Mouse (Mus musculus) embryonic facial prominence, embryonic 11.5 days (tissue): ENCODE results near the gene Ces3a. TPM values are rescaled to one million over a fixed set of nuclear protein-coding genes. Genes with fewer than 3 reads are reported as not detected.

Experiments
- ATAC-seq: fragments of 200-750 bp; cut with Nextera tagmentation; replicated peaks from 2 replicates; pipeline ENCODE4 v1.8.0; 2017; ENCODE audit warnings: low read depth; ENCODE audit not compliant: insufficient number of reproducible peaks, low FRiP score, low TSS enrichment
- DNase-seq: peaks from one replicate; pipeline ENCODE4 v3.0.0-alpha.2; 2015; ENCODE audit warnings: low spot score
- H3K27ac ChIP-seq: fragments of 300-500 bp; sonication (generic); replicated peaks from 2 replicates; pipeline ENCODE4 v1.5.1; 2014; ENCODE audit warnings: mild to moderate bottlenecking, low read depth, low read length, control low read depth
- H3K27me3 ChIP-seq: fragments of 300-500 bp; sonication (generic); 2 replicates; pipeline ENCODE4 v1.6.1; 2014; ENCODE audit warnings: mild to moderate bottlenecking, low read length, moderate library complexity, mixed read lengths; ENCODE audit not compliant: control insufficient read depth, insufficient read depth
- H3K36me3 ChIP-seq: fragments of 300-500 bp; sonication (generic); replicated peaks from 2 replicates; pipeline ENCODE4 v1.6.1; 2014; ENCODE audit warnings: low read depth, mild to moderate bottlenecking, low read length, moderate library complexity, mixed read lengths; ENCODE audit not compliant: control insufficient read depth, insufficient read depth
- H3K4me1 ChIP-seq: fragments of 300-500 bp; sonication (generic); 2 replicates; pipeline ENCODE4 v1.6.1; 2014; ENCODE audit warnings: low read length, mixed read lengths; ENCODE audit not compliant: control insufficient read depth, insufficient read depth
- H3K4me2 ChIP-seq: fragments of 300-500 bp; sonication (generic); 2 replicates; pipeline ENCODE4 v1.6.1; 2014; ENCODE audit warnings: low read depth, mild to moderate bottlenecking, control low read depth, low read length, moderate library complexity
- H3K4me3 ChIP-seq: fragments of 300-500 bp; sonication (generic); 2 replicates; pipeline ENCODE4 v1.5.1; 2014; ENCODE audit warnings: low read depth, low read length, control low read depth
- H3K9ac ChIP-seq: fragments of 300-500 bp; sonication (generic); replicated peaks from 2 replicates; pipeline ENCODE4 v1.6.1; 2014; ENCODE audit warnings: mild to moderate bottlenecking, control low read depth, low read length
- H3K9me3 ChIP-seq: fragments of 300-500 bp; sonication (generic); replicated peaks from 2 replicates; pipeline ENCODE4 v1.6.1; 2016; ENCODE audit warnings: mild to moderate bottlenecking, low read length, inconsistent platforms, mixed read lengths; ENCODE audit not compliant: control insufficient read depth
- WGBS: fragments of 180-500 bp; shearing (Covaris S2); extraction: QIAGEN DNeasy Blood & Tissue Kit; methylation state at CpG from one replicate; pipeline ENCODE4 v1.1.7; 2014; 5-methylcytosine and 5-hydroxymethylcytosine counted together
- polyA plus RNA-seq: library from polyadenylated mRNA; unstranded; fragments of >200 nt; fragmentation: Nextera tagmentation; extraction: Ambion mirVana; gene quantifications from 2 replicates; pipeline ENCODE4 v1.2.1, GENCODE M21; 2014

The Ces3a gene
- not detected in 2 replicates for polyA plus RNA-seq

DNA sequence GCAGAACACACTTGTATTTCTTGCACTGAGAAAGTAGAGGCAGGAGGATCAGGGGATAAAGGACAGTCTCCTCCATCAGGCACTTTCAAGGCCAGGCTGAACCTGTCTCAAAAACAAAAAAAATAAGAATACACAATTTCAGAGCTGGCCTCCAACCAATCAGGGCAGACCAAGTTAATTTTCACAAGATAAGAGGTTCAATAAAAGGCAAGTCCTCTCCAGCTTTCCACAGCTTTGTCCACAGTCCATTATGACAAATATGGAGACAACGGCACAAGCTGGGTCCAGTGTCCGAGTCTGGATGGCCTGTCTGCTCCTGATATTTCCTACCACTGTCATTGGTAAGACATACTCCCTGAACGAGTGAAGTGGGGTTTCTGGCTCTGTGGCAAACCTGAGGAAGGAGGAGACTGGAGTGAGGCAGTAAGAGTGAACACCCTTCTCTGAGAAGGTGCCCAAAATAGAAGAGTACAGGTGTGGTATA, at the start of gene Ces3a:
Gene Ces3a (plus strand): TSS at position 231 of the 484 bp plus-strand sequence.
- Histone ChIP-seq H3K9me3 (no peaks in the 10 kb centered on the region), H3K36me3 (no peaks in the 10 kb centered on the region), H3K4me2 (no peak within 1 kb of the TSS), H3K9ac (no peak within 1 kb of the TSS), H3K4me3 (no peak within 1 kb of the TSS), H3K27me3 (no peaks in the 10 kb centered on the region), H3K4me1 (no peaks in the 10 kb centered on the region), H3K27ac (no peak within 1 kb of the TSS)
- DNase-seq (no peak), ATAC-seq (no peak)
- 72% methylated on average over 3 of the region's 3 CpGs for WGBS

DNA sequence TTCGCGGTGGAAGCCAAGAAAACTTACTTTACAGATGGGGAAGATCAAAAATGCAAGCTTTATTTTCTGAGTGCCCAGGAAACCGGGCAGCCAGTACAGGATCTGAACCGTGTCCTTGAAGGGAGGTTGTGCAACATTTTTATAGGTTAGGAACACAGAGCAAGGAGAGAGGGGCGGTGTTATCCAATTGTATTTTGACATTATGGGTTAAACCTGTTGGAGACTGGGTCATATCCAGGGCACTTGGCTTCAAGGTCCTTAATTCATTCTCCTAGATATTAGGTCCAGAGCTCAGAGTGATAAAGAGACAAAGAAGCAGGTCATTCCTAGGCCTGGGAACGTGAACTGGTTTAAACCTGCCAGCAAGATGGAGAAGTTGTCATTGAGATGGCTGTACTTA, 49.2 kb upstream of the Ces3a start:
- 82% methylated on average over 6 of the region's 6 CpGs for WGBS

DNA sequence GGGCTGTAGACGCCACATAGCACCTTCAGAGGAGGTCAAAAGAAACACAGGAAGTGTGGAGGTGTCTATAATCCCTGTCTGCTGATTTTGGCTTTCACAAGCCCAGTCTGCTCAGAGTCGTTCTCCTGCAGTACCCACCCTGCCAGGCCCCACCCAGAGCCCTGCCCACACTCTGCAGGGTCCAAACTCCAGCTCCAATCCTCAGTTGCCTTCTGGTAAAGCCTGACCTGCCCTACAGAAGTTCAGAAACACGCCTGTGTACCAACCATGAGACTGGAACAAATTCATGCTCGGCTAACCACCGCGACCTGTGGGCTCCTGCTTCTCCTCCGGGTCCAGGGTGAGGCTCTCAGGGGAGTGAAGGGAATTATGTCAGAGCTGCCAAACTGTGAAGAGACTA, 47.8 kb upstream of the Ces3a start, which contains the start of gene Ces2h:
Gene Ces2h (plus strand): TSS at position 268 of the 400 bp plus-strand sequence.
- Histone ChIP-seq H3K4me2 (no peak within 1 kb of the TSS), H3K9ac (no peak within 1 kb of the TSS)

More for the DNA sequence above, 49.2 kb upstream of the Ces3a start:
- Histone ChIP-seq H3K27me3 (no peaks in the 10 kb centered on the region), H3K4me1 (no peaks in the 10 kb centered on the region), H3K4me3 (no peak overlapping the region), H3K36me3 (no peaks in the 10 kb centered on the region), H3K9me3 (no peaks in the 10 kb centered on the region), H3K27ac (no peak overlapping the region), H3K9ac (no peak overlapping the region), H3K4me2 (no peak overlapping the region)
- ATAC-seq (no peak), DNase-seq (no peak)

DNA sequence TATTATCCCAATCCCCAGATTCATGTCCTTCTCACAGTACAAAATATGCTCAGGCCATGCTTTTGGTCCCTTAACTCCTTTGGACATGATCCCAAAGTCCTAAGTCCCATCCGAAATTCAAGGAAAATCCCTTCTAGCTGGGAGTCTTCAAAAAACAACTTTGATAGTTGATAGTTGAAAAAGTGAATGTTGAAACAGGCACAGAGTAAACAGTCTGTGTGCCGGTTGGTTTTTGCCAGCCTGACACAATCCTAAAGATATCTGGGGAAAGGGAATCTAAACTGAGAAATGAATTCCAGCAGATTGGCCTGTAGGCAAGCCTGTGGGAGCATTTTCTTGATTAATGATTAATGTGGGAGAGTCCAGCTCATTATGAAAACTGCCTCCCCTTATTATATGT, 38.4 kb upstream of the Ces3a start:
- ATAC-seq = no peak
- H3K4me3 ChIP-seq = no peak overlapping the region
- WGBS = 85% methylated on average over 2 of the region's 2 CpGs
- no peak overlapping the region for H3K27ac ChIP-seq
- no peak overlapping the region for H3K4me2 ChIP-seq
- no peaks in the 10 kb centered on the region for H3K27me3 ChIP-seq
- H3K4me1 ChIP-seq = no peaks in the 10 kb centered on the region
- DNase-seq = no peak
- no peaks in the 10 kb centered on the region for H3K36me3 ChIP-seq
- no peak overlapping the region for H3K9ac ChIP-seq
- H3K9me3 ChIP-seq = no peaks in the 10 kb centered on the region

More for the DNA sequence above, 47.8 kb upstream of the Ces3a start, which contains the start of gene Ces2h:
- Histone ChIP-seq H3K9me3 (no peaks in the 10 kb centered on the region), H3K27ac (no peak within 1 kb of the TSS), H3K4me3 (no peak within 1 kb of the TSS), H3K36me3 (no peaks in the 10 kb centered on the region), H3K27me3 (no peaks in the 10 kb centered on the region), H3K4me1 (no peaks in the 10 kb centered on the region)
- 82% methylated on average over 7 of the region's 7 CpGs for WGBS
- DNase-seq (no peak), ATAC-seq (no peak)

DNA sequence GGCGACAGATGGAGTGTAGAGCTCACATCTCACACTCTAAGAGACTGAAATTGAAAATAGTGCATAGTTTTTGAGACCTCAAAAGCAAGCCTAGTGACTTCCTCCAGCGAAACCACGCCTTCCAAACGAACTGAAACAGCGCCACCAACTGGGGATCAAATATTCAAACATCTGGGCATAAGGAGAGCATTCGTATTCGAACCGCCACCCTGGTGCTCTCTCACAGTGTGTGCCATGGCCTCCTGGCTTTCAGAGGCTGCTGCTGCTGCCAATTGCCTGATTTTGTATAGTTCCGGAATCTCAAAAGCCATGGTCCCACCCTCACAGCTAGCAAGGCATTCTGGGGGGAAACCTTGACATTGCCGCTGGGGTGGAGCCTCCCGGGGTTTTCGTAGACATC, 37.3 kb upstream of the Ces3a start:
- Histone ChIP-seq H3K4me3 (no peak overlapping the region), H3K4me2 (no peak overlapping the region), H3K9ac (no peak overlapping the region), H3K27ac (no peak overlapping the region), H3K36me3 (no peaks in the 10 kb centered on the region), H3K4me1 (no peaks in the 10 kb centered on the region), H3K27me3 (no peaks in the 10 kb centered on the region), H3K9me3 (no peaks in the 10 kb centered on the region)
- no peak for DNase-seq
- no peak for ATAC-seq
- 78% methylated on average over 12 of the region's 12 CpGs for WGBS

DNA sequence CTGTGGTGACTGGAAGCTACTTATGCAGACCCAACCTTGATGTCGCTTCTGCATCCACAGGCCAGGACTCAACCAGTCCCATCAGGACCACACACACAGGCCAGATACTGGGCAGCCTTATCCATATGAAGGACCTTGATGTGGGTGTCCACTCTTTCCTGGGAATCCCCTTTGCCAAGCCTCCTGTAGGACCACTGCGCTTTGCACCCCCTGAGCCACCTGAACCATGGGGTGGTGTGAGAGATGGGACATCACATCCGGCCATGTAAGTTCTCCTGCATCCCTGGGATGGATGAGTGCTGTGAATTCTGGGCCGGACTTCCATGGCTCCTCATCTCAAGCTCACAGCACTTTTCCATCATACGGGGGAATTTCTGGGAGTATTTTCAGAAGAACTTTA, 34.0 kb upstream of the Ces3a start:
- Histone ChIP-seq H3K36me3 (no peaks in the 10 kb centered on the region), H3K27ac (no peak overlapping the region), H3K27me3 (no peaks in the 10 kb centered on the region), H3K4me3 (no peak overlapping the region), H3K4me2 (no peak overlapping the region), H3K9me3 (no peaks in the 10 kb centered on the region), H3K4me1 (no peaks in the 10 kb centered on the region), H3K9ac (no peak overlapping the region)
- no peak for ATAC-seq
- no peak for DNase-seq
- WGBS = 87% methylated on average over 5 of the region's 5 CpGs

DNA sequence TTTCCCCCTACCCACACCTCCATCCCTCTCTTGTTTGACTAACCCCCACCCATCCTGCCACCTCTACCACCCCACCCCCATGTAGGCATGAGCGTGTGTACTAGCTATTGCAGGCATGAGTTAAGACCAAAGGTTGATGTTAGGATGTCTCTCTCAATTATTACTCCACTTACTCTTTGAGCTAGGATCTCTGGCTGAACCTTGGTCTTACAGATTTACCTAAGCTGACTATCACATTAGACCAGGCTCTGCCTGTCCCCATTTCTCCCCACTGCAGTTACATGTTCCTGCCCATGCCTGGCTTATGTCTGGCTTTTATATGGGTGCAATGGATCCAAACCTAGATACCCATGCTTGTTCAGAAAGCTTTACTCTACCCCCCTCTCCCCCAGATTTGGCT, 26.4 kb upstream of the Ces3a start:
- H3K9ac ChIP-seq = no peak overlapping the region
- no peak for DNase-seq
- H3K36me3 ChIP-seq = no peaks in the 10 kb centered on the region
- ATAC-seq = no peak
- no peaks in the 10 kb centered on the region for H3K27me3 ChIP-seq
- H3K9me3 ChIP-seq = no peaks in the 10 kb centered on the region
- no peak overlapping the region for H3K27ac ChIP-seq
- 84% methylated on average over 1 of the region's 1 CpGs for WGBS
- no peak overlapping the region for H3K4me2 ChIP-seq
- no peak overlapping the region for H3K4me3 ChIP-seq
- H3K4me1 ChIP-seq = no peaks in the 10 kb centered on the region

DNA sequence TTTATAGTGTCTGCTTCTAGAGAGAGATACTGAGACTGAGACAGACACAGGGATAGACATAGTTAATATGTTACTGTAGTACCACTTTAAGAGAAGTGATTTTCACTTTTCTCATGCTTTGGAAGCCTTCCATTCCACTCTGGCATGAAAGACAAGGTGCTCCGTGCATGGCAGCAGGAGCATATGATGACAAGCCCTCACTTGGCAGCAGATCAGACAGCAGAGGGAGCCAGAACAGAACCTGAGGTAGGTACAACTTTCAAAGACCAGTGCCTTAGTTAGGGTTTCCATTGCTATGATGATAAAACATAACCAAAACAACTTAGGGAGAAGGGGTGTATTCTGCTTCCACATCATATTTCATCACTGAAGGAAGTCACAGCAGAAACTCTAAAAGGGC, 25.3 kb upstream of the Ces3a start:
- 55% methylated on average over 1 of the region's 1 CpGs for WGBS
- Histone ChIP-seq H3K9ac (no peak overlapping the region), H3K27me3 (no peaks in the 10 kb centered on the region), H3K4me3 (no peak overlapping the region), H3K4me2 (no peak overlapping the region), H3K4me1 (no peaks in the 10 kb centered on the region), H3K9me3 (no peaks in the 10 kb centered on the region), H3K27ac (no peak overlapping the region), H3K36me3 (no peaks in the 10 kb centered on the region)
- DNase-seq = no peak
- no peak for ATAC-seq
